Mouse (Mus musculus) heart, postnatal 0 days (tissue): ENCODE results near the gene Micall1.

Source experiments
- CTCF ChIP-seq: IDR thresholded peaks from 2 replicates; pipeline ENCODE4 v1.5.1; 2016; ENCODE audit warnings: antibody characterized with exemption, control low read depth, low read depth
- EP300 ChIP-seq: IDR thresholded peaks from 2 replicates; pipeline ENCODE4 v1.6.1; 2016; ENCODE audit warnings: antibody characterized with exemption, low read depth

DNA sequence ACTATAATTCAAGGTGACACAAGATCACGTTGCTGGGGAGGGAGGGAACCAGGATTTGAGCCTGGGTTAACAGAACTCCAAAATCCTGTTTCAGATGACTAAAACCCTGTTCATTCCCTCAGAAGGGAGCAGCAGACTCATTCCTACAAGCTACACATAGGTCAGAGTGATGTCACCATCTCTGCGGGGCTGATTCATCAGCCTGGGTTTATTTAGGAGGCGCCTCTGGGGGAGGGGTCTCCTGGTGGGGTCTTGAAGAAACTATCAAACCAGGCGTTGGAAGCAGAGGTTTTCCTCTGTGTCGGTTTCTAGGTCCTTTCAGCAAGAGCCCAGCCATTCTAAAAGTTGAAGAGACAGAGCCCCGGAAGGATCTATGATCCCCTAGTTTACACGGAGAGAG, 732 bp upstream of the Micall1 start:
- TF ChIP-seq CTCF = no peak
- no peak for TF ChIP-seq EP300
